Mouse (Mus musculus): ENCODE results near the gene Plagl2. TPM values are rescaled to one million over a fixed set of nuclear protein-coding genes. Genes with fewer than 3 reads are reported as not detected.
"Not testable (repeated sequence)": the region's sequence is repeated elsewhere in the genome, so short reads cannot be mapped to it uniquely, and the experiment has no call there.

Gene Plagl2
- polyA plus RNA-seq, 1 experiment from 2014 or later: 35.3 TPM

- H3K9me3 ChIP-seq (ENCODE audit: control insufficient read depth, low read length); DNase-seq (ENCODE audit: low spot score, missing footprints); H3K36me3 ChIP-seq (ENCODE audit: control insufficient read depth, insufficient read depth, low read length); H3K4me3 ChIP-seq (ENCODE audit: low read depth, low read length); H3K27ac ChIP-seq (ENCODE audit: low read depth, low read length); H3K27me3 ChIP-seq (ENCODE audit: control insufficient read depth, insufficient read depth, low read length); H3K4me1 ChIP-seq (ENCODE audit: control insufficient read depth, insufficient read depth, low read length); H3K9ac ChIP-seq (ENCODE audit: low read length); H3K4me2 ChIP-seq: not testable (repeated sequence)
- WGBS: 72% methylated on average over 6 of the region's 6 CpGs
- peak; percentile 33; the same call in 1 of the 2 replicates for ATAC-seq (ENCODE audit: low FRiP score)
Measured at GRCm38 (mm10) chr2:153274200-153274918, 33.1 kb upstream of the Plagl2 start.

- not testable (repeated sequence) for H3K27me3 ChIP-seq (ENCODE audit: control insufficient read depth, insufficient read depth, low read length); H3K4me3 ChIP-seq (ENCODE audit: low read depth, low read length); H3K4me1 ChIP-seq (ENCODE audit: control insufficient read depth, insufficient read depth, low read length); H3K9ac ChIP-seq (ENCODE audit: low read length); H3K4me2 ChIP-seq; DNase-seq (ENCODE audit: low spot score, missing footprints); H3K9me3 ChIP-seq (ENCODE audit: control insufficient read depth, low read length); H3K27ac ChIP-seq (ENCODE audit: low read depth, low read length)
- peaks cover 13% of the 10 kb centered on the region for H3K36me3 ChIP-seq (ENCODE audit: control insufficient read depth, insufficient read depth, low read length)
- peak; percentile 52 for ATAC-seq (ENCODE audit: low FRiP score)
- WGBS: 68% methylated on average over 8 of the region's 8 CpGs
Measured at GRCm38 (mm10) chr2:153270231-153270915, 29.1 kb upstream of the Plagl2 start.

- Histone ChIP-seq H3K9me3 (ENCODE audit: control insufficient read depth, low read length) (no peaks in the 10 kb centered on the region), H3K9ac (ENCODE audit: low read length) (no peak overlapping the region), H3K4me2 (no peak overlapping the region), H3K36me3 (ENCODE audit: control insufficient read depth, insufficient read depth, low read length) (peaks cover 18% of the 10 kb centered on the region), H3K4me3 (ENCODE audit: low read depth, low read length) (no peak overlapping the region), H3K27me3 (ENCODE audit: control insufficient read depth, insufficient read depth, low read length) (no peaks in the 10 kb centered on the region), H3K4me1 (ENCODE audit: control insufficient read depth, insufficient read depth, low read length) (no peaks in the 10 kb centered on the region), H3K27ac (ENCODE audit: low read depth, low read length) (no peak overlapping the region)
- WGBS: 88% methylated on average over 2 of the region's 2 CpGs
- no peak for DNase-seq (ENCODE audit: low spot score, missing footprints)
- no peak for ATAC-seq (ENCODE audit: low FRiP score)
Measured at GRCm38 (mm10) chr2:153267331-153267730, 26.1 kb upstream of the Plagl2 start.

- Histone ChIP-seq H3K4me1 (ENCODE audit: control insufficient read depth, insufficient read depth, low read length) (no peaks in the 10 kb centered on the region), H3K4me3 (ENCODE audit: low read depth, low read length) (no peak overlapping the region), H3K9ac (ENCODE audit: low read length) (no peak overlapping the region), H3K9me3 (ENCODE audit: control insufficient read depth, low read length) (no peaks in the 10 kb centered on the region), H3K4me2 (no peak overlapping the region), H3K27ac (ENCODE audit: low read depth, low read length) (no peak overlapping the region), H3K27me3 (ENCODE audit: control insufficient read depth, insufficient read depth, low read length) (no peaks in the 10 kb centered on the region), H3K36me3 (ENCODE audit: control insufficient read depth, insufficient read depth, low read length) (peaks cover 22% of the 10 kb centered on the region)
- ATAC-seq (ENCODE audit: low FRiP score): no peak
- 89% methylated on average over 7 of the region's 7 CpGs for WGBS
- peak; percentile 28 for DNase-seq (ENCODE audit: low spot score, missing footprints)
Measured at GRCm38 (mm10) chr2:153263053-153263452, 21.8 kb upstream of the Plagl2 start.

DNA sequence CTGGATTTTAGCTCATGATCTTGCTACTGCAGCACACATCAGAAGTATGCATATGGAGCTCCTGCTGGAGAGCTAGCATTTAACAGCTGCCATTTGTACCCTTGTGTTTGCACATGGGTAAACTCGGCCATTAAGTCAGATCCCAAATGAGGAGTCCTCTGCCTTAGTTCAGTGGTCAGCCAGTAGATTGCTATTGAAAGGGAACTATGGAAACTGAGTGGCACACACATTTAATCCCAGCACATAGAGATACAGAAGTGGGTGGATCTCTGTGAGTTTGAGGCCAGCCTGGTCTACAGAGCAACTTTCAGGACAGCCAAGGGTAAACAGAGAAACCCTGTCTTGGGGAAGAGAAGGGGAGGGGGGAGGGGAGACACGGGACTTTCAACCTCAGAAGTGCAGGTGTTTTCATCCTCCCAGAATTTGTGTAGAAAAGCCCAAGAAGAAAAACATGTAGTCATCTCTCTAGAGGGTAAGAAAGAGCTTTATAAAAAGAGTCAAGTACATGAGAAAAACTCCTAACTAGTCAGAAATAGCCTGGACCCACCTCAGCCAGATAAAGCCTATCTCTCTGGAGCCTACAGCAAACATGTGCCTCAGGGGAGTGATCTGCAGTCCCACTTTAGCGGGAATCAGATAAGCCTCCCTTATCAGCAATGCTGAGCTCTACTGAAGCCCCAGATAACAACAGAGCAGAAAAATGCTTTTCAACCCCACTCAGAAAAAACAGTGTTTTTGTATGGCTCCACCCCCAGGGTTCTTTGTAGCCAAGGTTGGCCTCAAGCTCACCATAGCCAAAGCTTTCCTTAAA lies 18.8 kb upstream of the Plagl2 start:
- ATAC-seq (ENCODE audit: low FRiP score) (no peak), DNase-seq (ENCODE audit: low spot score, missing footprints) (peak; percentile 71)
- no peak overlapping the region for H3K4me2 ChIP-seq
- H3K4me1 ChIP-seq (ENCODE audit: control insufficient read depth, insufficient read depth, low read length): no peaks in the 10 kb centered on the region
- peaks cover 9% of the 10 kb centered on the region; the same call in 1 of the 2 replicates for H3K36me3 ChIP-seq (ENCODE audit: control insufficient read depth, insufficient read depth, low read length)
- H3K9ac ChIP-seq (ENCODE audit: low read length): no peak overlapping the region
- H3K27ac ChIP-seq (ENCODE audit: low read depth, low read length): no peak overlapping the region
- H3K4me3 ChIP-seq (ENCODE audit: low read depth, low read length): no peak overlapping the region
- H3K9me3 ChIP-seq (ENCODE audit: control insufficient read depth, low read length): no peaks in the 10 kb centered on the region
- 79% methylated on average over 3 of the region's 3 CpGs for WGBS
- H3K27me3 ChIP-seq (ENCODE audit: control insufficient read depth, insufficient read depth, low read length): no peaks in the 10 kb centered on the region

- no peaks in the 10 kb centered on the region for H3K4me1 ChIP-seq (ENCODE audit: control insufficient read depth, insufficient read depth, low read length)
Measured at GRCm38 (mm10) chr2:153259030-153259863, 18.0 kb upstream of the Plagl2 start.

GRCm38 (mm10) chr2:153256604-153257003 lies 15.4 kb upstream of the Plagl2 start:
- DNase-seq (ENCODE audit: low spot score, missing footprints) (no peak), ATAC-seq (ENCODE audit: low FRiP score) (no peak)
- H3K9me3 ChIP-seq (ENCODE audit: control insufficient read depth, low read length): no peaks in the 10 kb centered on the region
- no peak overlapping the region for H3K4me3 ChIP-seq (ENCODE audit: low read depth, low read length)
- no peaks in the 10 kb centered on the region for H3K27me3 ChIP-seq (ENCODE audit: control insufficient read depth, insufficient read depth, low read length)
- H3K4me2 ChIP-seq: no peak overlapping the region
- H3K36me3 ChIP-seq (ENCODE audit: control insufficient read depth, insufficient read depth, low read length): peaks cover 3% of the 10 kb centered on the region; the same call in 1 of the 2 replicates
- no peak overlapping the region for H3K9ac ChIP-seq (ENCODE audit: low read length)
- no peak overlapping the region for H3K27ac ChIP-seq (ENCODE audit: low read depth, low read length)
- H3K4me1 ChIP-seq (ENCODE audit: control insufficient read depth, insufficient read depth, low read length): no peaks in the 10 kb centered on the region
- 80% methylated on average over 2 of the region's 2 CpGs for WGBS

More at GRCm38 (mm10) chr2:153259030-153259863, 18.0 kb upstream of the Plagl2 start:
- Histone ChIP-seq H3K4me3 (ENCODE audit: low read depth, low read length) (no peak overlapping the region), H3K4me2 (no peak overlapping the region), H3K9ac (ENCODE audit: low read length) (no peak overlapping the region), H3K27me3 (ENCODE audit: control insufficient read depth, insufficient read depth, low read length) (no peaks in the 10 kb centered on the region), H3K36me3 (ENCODE audit: control insufficient read depth, insufficient read depth, low read length) (peaks cover 9% of the 10 kb centered on the region; the same call in 1 of the 2 replicates), H3K27ac (ENCODE audit: low read depth, low read length) (no peak overlapping the region), H3K9me3 (ENCODE audit: control insufficient read depth, low read length) (no peaks in the 10 kb centered on the region)
- ATAC-seq (ENCODE audit: low FRiP score) (no peak), DNase-seq (ENCODE audit: low spot score, missing footprints) (peak; percentile 37)
- WGBS: 89% methylated on average over 12 of the region's 12 CpGs

GRCm38 (mm10) chr2:153249751-153250150 lies 8.5 kb upstream of the Plagl2 start:
- Histone ChIP-seq H3K36me3 (ENCODE audit: control insufficient read depth, insufficient read depth, low read length) (peaks cover 9% of the 10 kb centered on the region; the same call in 1 of the 2 replicates), H3K27me3 (ENCODE audit: control insufficient read depth, insufficient read depth, low read length) (no peaks in the 10 kb centered on the region), H3K27ac (ENCODE audit: low read depth, low read length) (no peak overlapping the region), H3K4me2 (no peak overlapping the region), H3K9me3 (ENCODE audit: control insufficient read depth, low read length) (no peaks in the 10 kb centered on the region), H3K9ac (ENCODE audit: low read length) (no peak overlapping the region), H3K4me3 (ENCODE audit: low read depth, low read length) (no peak overlapping the region), H3K4me1 (ENCODE audit: control insufficient read depth, insufficient read depth, low read length) (no peaks in the 10 kb centered on the region)
- DNase-seq (ENCODE audit: low spot score, missing footprints) (no peak), ATAC-seq (ENCODE audit: low FRiP score) (no peak)
- WGBS: 95% methylated on average over 5 of the region's 5 CpGs
